Mouse (Mus musculus) gastrocnemius, adult 2 months (tissue): ENCODE measurements around the gene Col25a1. TPM values are rescaled to one million over a fixed set of nuclear protein-coding genes. Genes with fewer than 3 reads are reported as not detected.

Source experiments
- DNase-seq: peaks from one replicate; pipeline ENCODE4 v3.0.0; 2022
- H3K27ac ChIP-seq: fragments of 200-600 bp; 2 replicates; pipeline ENCODE4 v1.8.1; 2022; ENCODE audit warnings: mild to moderate bottlenecking
- H3K4me3 ChIP-seq: fragments of 200-600 bp; 2 replicates; pipeline ENCODE4 v1.8.1; 2022; ENCODE audit warnings: mild to moderate bottlenecking, moderate library complexity
- CTCF ChIP-seq: fragments of 200-600 bp; IDR thresholded peaks from 2 replicates; pipeline ENCODE4 v1.8.1; 2022; ENCODE audit warnings: antibody characterized with exemption, mild to moderate bottlenecking, moderate library complexity
- intact Hi-C: fragments of 180-260 bp; cut with DNase I; formaldehyde crosslinking; loops from one replicate; pipeline ENCODE4 v1.15.1; 2025
- total RNA-seq, 2 experiments: library from RNA; stranded (reverse); gene quantifications; 2 replicates each; pipeline ENCODE4 v1.2.3; 2021

Gene Col25a1
- total RNA-seq, 2 experiments from 2014 or later, result 0.06 TPM; not detected in 1

GRCm38 (mm10) chr3:130180181-130180940 is 49.1 kb downstream of the Col25a1 start:
- no peak for TF ChIP-seq CTCF
- DNase-seq, result peak; percentile 70
- H3K27ac ChIP-seq, result peak overlapping the region; percentile 35; the same call in 1 of the 2 replicates
- peak overlapping the region; percentile 76 for H3K4me3 ChIP-seq
- intact Hi-C loops, result no loop called here

- no peak for DNase-seq
- Histone ChIP-seq H3K4me3 (peak overlapping the region; percentile 76), H3K27ac (no peak overlapping the region)
- TF ChIP-seq CTCF, result no peak
- intact Hi-C loops, result no loop called here
Measured at GRCm38 (mm10) chr3:130180964-130181590, 49.8 kb downstream of the Col25a1 start.

- H3K4me3 ChIP-seq, result peak overlapping the region; percentile 76
- no peak for TF ChIP-seq CTCF
- DNase-seq, result no peak
- H3K27ac ChIP-seq, result no peak overlapping the region
- intact Hi-C loops, result no loop called here
Measured at GRCm38 (mm10) chr3:130181591-130181980, 50.3 kb downstream of the Col25a1 start.

GRCm38 (mm10) chr3:130182450-130182849 is 51.1 kb downstream of the Col25a1 start:
- no peak overlapping the region for H3K4me3 ChIP-seq
- intact Hi-C loops, result no loop called here
- TF ChIP-seq CTCF, result no peak
- no peak overlapping the region for H3K27ac ChIP-seq
- DNase-seq, result no peak

- no peak for DNase-seq
- peak; percentile 37; the same call in 1 of the 2 replicates for TF ChIP-seq CTCF
- H3K27ac ChIP-seq, result no peak overlapping the region
- intact Hi-C loops, result no loop called here
- H3K4me3 ChIP-seq, result no peak overlapping the region
Measured at GRCm38 (mm10) chr3:130185111-130185510, 53.8 kb downstream of the Col25a1 start.

GRCm38 (mm10) chr3:130187588-130187987 is 56.3 kb downstream of the Col25a1 start:
- intact Hi-C loops, result no loop called here
- Histone ChIP-seq H3K4me3 (no peak overlapping the region), H3K27ac (no peak overlapping the region)
- no peak for TF ChIP-seq CTCF
- no peak for DNase-seq

GRCm38 (mm10) chr3:130193450-130193849 is 62.1 kb downstream of the Col25a1 start:
- TF ChIP-seq CTCF, result no peak
- Histone ChIP-seq H3K27ac (no peak overlapping the region), H3K4me3 (no peak overlapping the region)
- intact Hi-C loops, result no loop called here
- no peak for DNase-seq

- no peak for DNase-seq
- TF ChIP-seq CTCF, result no peak
- no peak overlapping the region for H3K4me3 ChIP-seq
- H3K27ac ChIP-seq, result no peak overlapping the region
- intact Hi-C loops, result no loop called here
Measured at GRCm38 (mm10) chr3:130214631-130215030, 83.3 kb downstream of the Col25a1 start.

- DNase-seq, result no peak
- no peak overlapping the region for H3K27ac ChIP-seq
- TF ChIP-seq CTCF, result no peak
- intact Hi-C loops, result no loop called here
- H3K4me3 ChIP-seq, result no peak overlapping the region
Measured at GRCm38 (mm10) chr3:130216141-130216540, 84.8 kb downstream of the Col25a1 start.

- intact Hi-C loops, result no loop called here
- DNase-seq, result no peak
- no peak overlapping the region for H3K4me3 ChIP-seq
- no peak for TF ChIP-seq CTCF
- no peak overlapping the region for H3K27ac ChIP-seq
Measured at GRCm38 (mm10) chr3:130216646-130217045, 85.3 kb downstream of the Col25a1 start.

GRCm38 (mm10) chr3:130217705-130218104 is 86.4 kb downstream of the Col25a1 start:
- no peak for DNase-seq
- intact Hi-C loops, result no loop called here
- TF ChIP-seq CTCF, result no peak
- H3K4me3 ChIP-seq, result no peak overlapping the region
- H3K27ac ChIP-seq, result no peak overlapping the region

- intact Hi-C loops, result no loop called here
- no peak for DNase-seq
- Histone ChIP-seq H3K27ac (no peak overlapping the region), H3K4me3 (no peak overlapping the region)
- TF ChIP-seq CTCF, result no peak
Measured at GRCm38 (mm10) chr3:130218232-130218728, 87.0 kb downstream of the Col25a1 start.

- no peak for DNase-seq
- no peak overlapping the region for H3K4me3 ChIP-seq
- intact Hi-C loops, result no loop called here
- H3K27ac ChIP-seq, result no peak overlapping the region
- TF ChIP-seq CTCF, result no peak
Measured at GRCm38 (mm10) chr3:130220811-130221210, 89.5 kb downstream of the Col25a1 start.
